Comparison of ENCODE assay signal across 14 mouse cellular contexts in genomic region chr8:77189318-77189717, GRCm38 (mm10).
DNase-seq lines count a peak whose midpoint lies in the region; ATAC-seq and TF ChIP-seq lines count a peak whose summit lies in the region.
"Had no signal": no experiment of that assay in that cellular context is flagged by ENCODE, and none has a peak within 500 bp of the region (broad histone marks: within the 10 kb centered on the region; RNA-seq: fewer than 3 reads in every experiment).

No protein-coding gene starts in this region.

- peak; percentile 44 for DNase-seq in forebrain, embryonic 14.5 days (ENCODE audit: low spot score)
- DNase-seq in forebrain, embryonic 11.5 days (ENCODE audit: low spot score), result no peak
- DNase-seq in lung, embryonic 14.5 days, result peak; percentile 53
- DNase-seq in lung, postnatal 4 days, result no peak
- peak; percentile 72 for DNase-seq in brain, adult 2 months (ENCODE audit: low read depth, low spot score)
- peak; percentile 35 for DNase-seq in right cerebral cortex, postnatal 14 days
- no peak for DNase-seq in yolk sac, embryonic 10.5 days (ENCODE audit: low spot score)
- no peak for DNase-seq in testis, postnatal 14 days (ENCODE audit: low spot score)
- DNase-seq: cerebellum, postnatal 36 days; thymus, postnatal 4 days had no signal

- no peaks in the 10 kb centered on the region for H3K9me3 ChIP-seq in forebrain, embryonic 14.5 days (replicated peaks; ENCODE audit: control insufficient read depth, low read length)
- H3K9me3 ChIP-seq in forebrain, embryonic 11.5 days (ENCODE audit: control insufficient read depth, low read length), result no peaks in the 10 kb centered on the region
- H3K9me3 ChIP-seq in lung, embryonic 14.5 days (ENCODE audit: low read depth, low read length), result no peaks in the 10 kb centered on the region
- H3K9me3 ChIP-seq: heart, embryonic 13.5 days; hindbrain, embryonic 12.5 days; liver, embryonic 12.5 days had no signal

- no peaks in the 10 kb centered on the region for H3K4me1 ChIP-seq in forebrain, embryonic 14.5 days (ENCODE audit: control insufficient read depth, insufficient read depth, low read length)
- no peaks in the 10 kb centered on the region for H3K4me1 ChIP-seq in forebrain, embryonic 11.5 days (replicated peaks; ENCODE audit: control insufficient read depth, insufficient read depth, low read length)
- no peaks in the 10 kb centered on the region for H3K4me1 ChIP-seq in lung, embryonic 14.5 days (ENCODE audit: insufficient read depth)
- H3K4me1 ChIP-seq: heart, embryonic 13.5 days; hindbrain, embryonic 12.5 days; liver, embryonic 12.5 days had no signal

- ATAC-seq in forebrain, embryonic 14.5 days, result 0 out of 2 replicates have a peak, but pooled peaks have one; percentile 21
- ATAC-seq in forebrain, embryonic 11.5 days (replicated peaks; ENCODE audit: low FRiP score), result no peak
- ATAC-seq in lung, embryonic 14.5 days (ENCODE audit: insufficient read depth), result peak; percentile 31; the same call in 1 of the 2 replicates
- ATAC-seq: liver, embryonic 12.5 days had no signal

- TF ChIP-seq CTCF in lung, embryonic 14.5 days (IDR thresholded peaks at IDR 0.05; ENCODE audit: low read depth), result no peak

- no peak overlapping the region for H3K4me3 ChIP-seq in forebrain, embryonic 14.5 days (ENCODE audit: low read depth, low read length)
- no peak overlapping the region for H3K4me3 ChIP-seq in forebrain, embryonic 11.5 days (ENCODE audit: low read depth, low read length)
- H3K4me3 ChIP-seq in lung, embryonic 14.5 days (ENCODE audit: low read depth, low read length), result no peak overlapping the region
- H3K4me3 ChIP-seq: heart, embryonic 13.5 days; hindbrain, embryonic 12.5 days; liver, embryonic 12.5 days had no signal

- WGBS in forebrain, embryonic 14.5 days, result 77% methylated on average over 9 of the region's 9 CpGs
- WGBS in forebrain, embryonic 11.5 days, result 87% methylated on average over 9 of the region's 9 CpGs
- WGBS in lung, embryonic 14.5 days, result 61% methylated on average over 9 of the region's 9 CpGs

- no peak overlapping the region for H3K27ac ChIP-seq in forebrain, embryonic 14.5 days (ENCODE audit: low read depth, low read length)
- H3K27ac ChIP-seq in forebrain, embryonic 11.5 days (ENCODE audit: low read depth, low read length), result no peak overlapping the region
- H3K27ac ChIP-seq in lung, embryonic 14.5 days (ENCODE audit: low read depth), result no peak overlapping the region
- H3K27ac ChIP-seq: heart, embryonic 13.5 days; hindbrain, embryonic 12.5 days; liver, embryonic 12.5 days; macrophage had no signal

- H3K36me3 ChIP-seq in forebrain, embryonic 14.5 days (ENCODE audit: control insufficient read depth, insufficient read depth, low read length), result no peaks in the 10 kb centered on the region
- no peaks in the 10 kb centered on the region for H3K36me3 ChIP-seq in forebrain, embryonic 11.5 days (ENCODE audit: control insufficient read depth, insufficient read depth, low read length)
- no peaks in the 10 kb centered on the region for H3K36me3 ChIP-seq in lung, embryonic 14.5 days (ENCODE audit: insufficient read depth)
- H3K36me3 ChIP-seq: heart, embryonic 13.5 days; hindbrain, embryonic 12.5 days; liver, embryonic 12.5 days had no signal

- no peaks in the 10 kb centered on the region for H3K27me3 ChIP-seq in forebrain, embryonic 14.5 days (replicated peaks; ENCODE audit: control insufficient read depth, insufficient read depth, low read length)
- no peaks in the 10 kb centered on the region for H3K27me3 ChIP-seq in forebrain, embryonic 11.5 days (ENCODE audit: control insufficient read depth, insufficient read depth, low read length)
- no peaks in the 10 kb centered on the region for H3K27me3 ChIP-seq in lung, embryonic 14.5 days (ENCODE audit: insufficient read depth, low read length)
- H3K27me3 ChIP-seq: heart, embryonic 13.5 days; hindbrain, embryonic 12.5 days; liver, embryonic 12.5 days had no signal

- H3K9ac ChIP-seq in forebrain, embryonic 14.5 days (ENCODE audit: low read length), result no peak overlapping the region
- no peak overlapping the region for H3K9ac ChIP-seq in forebrain, embryonic 11.5 days (ENCODE audit: low read length)
- H3K9ac ChIP-seq in lung, embryonic 14.5 days, result no peak overlapping the region
- H3K9ac ChIP-seq: heart, embryonic 13.5 days; hindbrain, embryonic 12.5 days; liver, embryonic 12.5 days had no signal

- H3K4me2 ChIP-seq in forebrain, embryonic 14.5 days (ENCODE audit: low read length), result no peak overlapping the region
- H3K4me2 ChIP-seq in forebrain, embryonic 11.5 days (ENCODE audit: low read depth, low read length, severe bottlenecking), result no peak overlapping the region
- H3K4me2 ChIP-seq in lung, embryonic 14.5 days, result no peak overlapping the region
- H3K4me2 ChIP-seq: heart, embryonic 13.5 days; hindbrain, embryonic 12.5 days; liver, embryonic 12.5 days had no signal

Comparison
In these comparisons a context has a peak if more than half of its experiments do, and no peak if none do; other contexts are left out.
1. DNase-seq: peak in forebrain, embryonic 14.5 days (single experiment), lung, embryonic 14.5 days (single experiment), brain, adult 2 months (single experiment) and right cerebral cortex, postnatal 14 days (single experiment); none in forebrain, embryonic 11.5 days (single experiment), lung, postnatal 4 days (0 of 2), yolk sac, embryonic 10.5 days (single experiment) and testis, postnatal 14 days (single experiment).